Mouse (Mus musculus) cortical plate, adult 2 months (tissue): ENCODE results near the gene Fhdc1. TPM values are rescaled to one million over a fixed set of nuclear protein-coding genes. Genes with fewer than 3 reads are reported as not detected.

ENCODE experiments used
- H3K27ac ChIP-seq: fragments of 200-500 bp; 2 replicates; pipeline ENCODE4 v1.5.1; 2012; ENCODE audit warnings: low read length, control low read depth, inconsistent platforms; ENCODE audit not compliant: insufficient read depth
- H3K4me1 ChIP-seq: fragments of 200-500 bp; 2 replicates; pipeline ENCODE4 v1.6.1; 2011; ENCODE audit warnings: low read length; ENCODE audit not compliant: control insufficient read depth, insufficient read depth
- H3K4me3 ChIP-seq: fragments of 200-500 bp; 2 replicates; pipeline ENCODE4 v1.5.1; 2011; ENCODE audit warnings: mild to moderate bottlenecking, low read length, control low read depth; ENCODE audit not compliant: insufficient read depth
- CTCF ChIP-seq: fragments of 200-500 bp; IDR thresholded peaks from 2 replicates; pipeline ENCODE4 v1.5.1; 2011; ENCODE audit warnings: mild to moderate bottlenecking, control low read depth, low read length; ENCODE audit not compliant: insufficient read depth; ENCODE audit errors: extremely low read depth
- POLR2A ChIP-seq: fragments of 200-500 bp; IDR thresholded peaks from 2 replicates; pipeline ENCODE4 v1.6.1; 2011; ENCODE audit warnings: mild to moderate bottlenecking, low read length, control low read depth; ENCODE audit not compliant: insufficient read depth; ENCODE audit errors: extremely low read depth
- polyA plus RNA-seq: library from polyadenylated mRNA; depleted of rRNA; stranded (reverse); fragments of >200 nt; gene quantifications from 2 replicates; pipeline ENCODE4 v1.2.3, GENCODE M21; 2012

Fhdc1 gene
- polyA plus RNA-seq, 1 experiment, result 1.9 TPM

- Histone ChIP-seq H3K4me1 (peaks cover 5% of the 10 kb centered on the region; the same call in 1 of the 2 replicates), H3K4me3 (no peak overlapping the region), H3K27ac (no peak overlapping the region)
- no peak for TF ChIP-seq POLR2A
- TF ChIP-seq CTCF, result no peak
Observed at GRCm38 (mm10) chr3:84439431-84440210, 40.6 kb downstream of the Fhdc1 start.

DNA sequence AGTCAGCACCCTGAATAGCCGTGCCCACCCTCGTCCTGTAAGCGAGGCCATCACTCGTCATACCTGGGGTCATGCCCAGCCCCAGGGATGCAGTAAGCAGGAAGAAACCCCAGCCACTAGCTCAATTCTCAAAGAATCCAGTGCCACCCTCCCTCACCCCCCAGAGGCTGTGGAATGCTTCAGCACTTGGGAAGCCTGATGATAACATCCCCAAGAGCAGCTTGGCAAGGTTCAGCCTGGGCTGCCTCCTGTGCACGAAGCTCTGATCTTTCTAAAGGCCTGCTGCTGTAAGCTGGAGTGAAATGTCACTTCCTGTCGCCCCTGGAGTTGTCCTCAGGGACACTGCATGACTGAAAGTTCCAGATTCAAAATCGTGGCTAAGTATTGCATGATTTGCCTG lies 41.4 kb downstream of the Fhdc1 start:
- Histone ChIP-seq H3K27ac (no peak overlapping the region), H3K4me1 (peaks cover 5% of the 10 kb centered on the region; the same call in 1 of the 2 replicates), H3K4me3 (no peak overlapping the region)
- TF ChIP-seq POLR2A, result no peak
- no peak for TF ChIP-seq CTCF

GRCm38 (mm10) chr3:84438118-84438517 lies 42.1 kb downstream of the Fhdc1 start:
- no peak overlapping the region for H3K27ac ChIP-seq
- TF ChIP-seq POLR2A (no peak), CTCF (no peak)
- H3K4me1 ChIP-seq, result peaks cover 5% of the 10 kb centered on the region; the same call in 1 of the 2 replicates
- no peak overlapping the region for H3K4me3 ChIP-seq

DNA sequence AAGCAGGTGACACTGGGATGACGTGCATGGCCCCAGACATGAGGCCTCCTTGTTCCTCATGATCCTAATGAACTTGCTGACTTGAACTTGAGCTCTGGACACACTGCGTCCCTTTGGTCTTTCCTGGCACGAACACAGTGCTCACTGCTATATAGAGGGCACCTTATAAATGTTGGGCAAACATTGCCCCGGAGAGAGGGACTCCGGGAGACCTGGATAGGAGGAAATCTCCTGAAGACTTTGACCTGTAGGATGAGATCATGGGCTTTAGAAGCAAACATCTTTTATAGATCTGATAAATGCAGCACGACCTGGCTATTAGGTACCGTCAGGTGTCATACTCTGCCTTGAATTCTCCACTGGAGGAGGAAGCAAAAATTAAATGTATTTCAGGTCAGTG lies 43.3 kb downstream of the Fhdc1 start:
- H3K4me1 ChIP-seq, result peaks cover 5% of the 10 kb centered on the region; the same call in 1 of the 2 replicates
- no peak overlapping the region for H3K27ac ChIP-seq
- H3K4me3 ChIP-seq, result no peak overlapping the region
- TF ChIP-seq CTCF, result no peak
- no peak for TF ChIP-seq POLR2A

GRCm38 (mm10) chr3:84435288-84436043 lies 44.8 kb downstream of the Fhdc1 start:
- no peak overlapping the region for H3K4me3 ChIP-seq
- no peak overlapping the region for H3K27ac ChIP-seq
- peaks cover 5% of the 10 kb centered on the region; the same call in 1 of the 2 replicates for H3K4me1 ChIP-seq
- TF ChIP-seq CTCF (no peak), POLR2A (no peak)

DNA sequence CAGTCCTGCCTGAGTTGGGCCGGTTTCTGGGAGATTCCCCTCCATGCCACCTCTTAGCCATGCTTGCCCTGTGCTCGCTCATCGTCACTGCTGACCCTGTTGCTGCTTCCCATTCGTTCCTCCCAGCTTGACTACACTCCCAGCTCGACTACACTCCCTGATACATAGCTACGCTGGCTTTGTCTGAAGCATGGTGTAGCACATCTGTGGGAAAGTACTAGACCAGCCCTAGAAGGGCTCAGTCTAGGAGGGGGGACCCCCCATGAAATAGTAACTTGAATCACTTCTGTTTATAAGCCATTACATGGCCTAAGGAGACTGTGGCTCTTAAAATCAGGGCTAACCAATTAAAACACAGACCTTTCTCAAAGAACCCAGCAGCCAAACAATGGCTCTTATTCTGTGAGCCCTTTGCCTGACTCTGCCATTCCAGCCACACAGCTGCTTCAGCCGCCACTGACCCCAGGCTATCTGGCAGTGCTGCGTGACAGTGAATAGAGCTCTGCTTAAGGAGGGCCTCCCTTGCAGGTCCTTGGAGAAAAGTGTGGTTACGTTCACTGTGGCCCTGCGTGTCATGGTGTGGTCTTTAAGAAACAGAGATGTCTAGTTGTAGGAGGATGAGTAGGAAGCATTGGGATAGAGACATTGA lies 47.3 kb downstream of the Fhdc1 start:
- TF ChIP-seq POLR2A (no peak), CTCF (no peak)

DNA sequence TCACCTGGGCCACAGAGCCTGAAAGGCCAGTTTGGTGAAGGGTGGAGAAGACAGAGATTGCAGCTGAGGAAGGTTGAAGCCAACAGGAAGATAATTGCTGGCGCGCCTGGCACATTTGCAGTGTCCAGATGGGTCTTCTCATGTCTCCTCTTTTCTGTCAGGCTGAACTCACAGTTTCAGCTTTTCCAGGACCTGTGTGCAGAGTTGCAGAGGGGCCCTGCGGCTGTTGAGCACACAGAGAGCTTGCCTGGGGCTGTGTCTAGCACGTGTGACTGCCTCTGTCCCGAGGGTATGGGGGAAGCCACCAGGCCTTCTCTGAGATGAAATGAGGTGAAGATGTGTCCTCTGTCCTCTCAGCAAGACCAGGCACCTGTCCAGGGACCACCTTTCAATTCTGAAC lies 49.0 kb downstream of the Fhdc1 start:
- no peak overlapping the region for H3K27ac ChIP-seq
- no peak for TF ChIP-seq CTCF
- TF ChIP-seq POLR2A, result no peak
- H3K4me1 ChIP-seq, result no peaks in the 10 kb centered on the region
- no peak overlapping the region for H3K4me3 ChIP-seq

More for the DNA sequence above, 47.3 kb downstream of the Fhdc1 start:
- H3K4me3 ChIP-seq, result no peak overlapping the region
- H3K27ac ChIP-seq, result no peak overlapping the region
- H3K4me1 ChIP-seq, result 0 out of 2 replicates have a peak, but pooled peaks cover 1% of the 10 kb centered on the region

- no peak overlapping the region for H3K4me3 ChIP-seq
- no peak overlapping the region for H3K27ac ChIP-seq
- no peak for TF ChIP-seq POLR2A
- no peak for TF ChIP-seq CTCF
- H3K4me1 ChIP-seq, result no peaks in the 10 kb centered on the region
Observed at GRCm38 (mm10) chr3:84430152-84430551, 50.1 kb downstream of the Fhdc1 start.

DNA sequence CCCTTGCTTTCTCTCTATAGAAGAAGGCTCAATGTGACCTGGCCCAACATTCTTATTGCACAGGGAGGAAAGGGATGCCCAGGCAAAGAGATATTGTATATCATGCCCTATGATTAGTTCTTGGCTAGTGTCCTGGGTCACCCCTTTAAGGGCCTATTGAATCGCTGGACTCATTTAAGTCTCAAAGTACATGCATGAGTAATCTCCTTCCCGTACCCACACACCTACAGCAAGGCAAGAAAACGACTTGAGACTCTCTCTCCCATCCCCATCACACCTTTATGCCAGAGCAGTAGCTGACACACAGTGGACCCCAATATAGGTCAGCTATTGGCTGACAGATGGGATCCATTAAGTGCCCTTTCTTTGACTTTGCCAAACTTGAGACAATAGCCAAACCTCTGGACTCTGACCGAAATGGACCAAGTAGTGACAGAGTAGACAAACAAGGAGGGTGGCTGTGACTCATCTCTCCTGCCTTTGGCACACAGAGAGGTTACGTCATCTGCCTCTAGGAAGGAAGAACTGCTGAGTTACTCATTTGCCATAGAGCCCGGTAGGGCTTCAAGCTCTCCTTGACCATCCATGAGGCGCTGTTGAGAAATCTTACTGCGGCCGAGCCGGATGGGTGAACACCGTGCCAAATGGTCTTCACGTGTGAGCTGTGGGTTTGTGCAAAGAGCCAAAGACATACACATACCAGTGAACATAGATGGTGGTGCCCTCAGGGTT lies 51.1 kb downstream of the Fhdc1 start:
- H3K4me1 ChIP-seq, result no peaks in the 10 kb centered on the region
- H3K27ac ChIP-seq, result no peak overlapping the region
- TF ChIP-seq CTCF (no peak), POLR2A (no peak)
- H3K4me3 ChIP-seq, result no peak overlapping the region
